Mouse (Mus musculus): ENCODE measurements around the gene Etnk2.

GRCm38 (mm10) chr1:133317149-133317548, 46.2 kb upstream of the Etnk2 start:
- peak; percentile 44 for TF ChIP-seq CTCF (conservative IDR thresholded peaks at IDR 0.05; ENCODE audit: low read length)
- TF ChIP-seq POU5F1 (IDR thresholded peaks at IDR 0.05; ENCODE audit: borderline replicate concordance, low read length): no peak

Data from E14TG2a.4 (cell line).